Mouse (Mus musculus): ENCODE data around the gene Bmp5.

Bmp5 gene

GRCm38 (mm10) chr9:75840841-75841240 is 65.7 kb downstream of the Bmp5 start:
- DNase-seq = no peak

- DNase-seq = peak; percentile 82
Measured at GRCm38 (mm10) chr9:75846010-75846409, 70.8 kb downstream of the Bmp5 start.

GRCm38 (mm10) chr9:75850670-75851228 is 75.6 kb downstream of the Bmp5 start:
- no peak for DNase-seq

GRCm38 (mm10) chr9:75858161-75858560 is 83.0 kb downstream of the Bmp5 start:
- no peak for DNase-seq

- no peak for DNase-seq
Measured at GRCm38 (mm10) chr9:75858939-75859338, 83.8 kb downstream of the Bmp5 start.

GRCm38 (mm10) chr9:75870332-75871177 is 95.4 kb downstream of the Bmp5 start:
- DNase-seq = no peak

GRCm38 (mm10) chr9:75876333-75876732 is 101.2 kb downstream of the Bmp5 start:
- peak; percentile 11 for DNase-seq

GRCm38 (mm10) chr9:75883481-75884190 is 108.5 kb downstream of the Bmp5 start:
- DNase-seq = no peak

GRCm38 (mm10) chr9:75886801-75887544 is 111.8 kb downstream of the Bmp5 start:
- peak; percentile 33 for DNase-seq

- DNase-seq = no peak
Measured at GRCm38 (mm10) chr9:75896918-75897317, 121.8 kb downstream of the Bmp5 start.

GRCm38 (mm10) chr9:75898022-75898421 is 122.9 kb downstream of the Bmp5 start:
- DNase-seq = no peak

- DNase-seq = no peak
Measured at GRCm38 (mm10) chr9:75901219-75901618, 126.1 kb downstream of the Bmp5 start.

- DNase-seq = peak; percentile 41
Measured at GRCm38 (mm10) chr9:75905497-75905896, 130.3 kb downstream of the Bmp5 start.

GRCm38 (mm10) chr9:75910112-75910799 is 135.1 kb downstream of the Bmp5 start:
- DNase-seq = peak; percentile 67

- no peak for DNase-seq
Measured at GRCm38 (mm10) chr9:75911542-75911941, 136.4 kb downstream of the Bmp5 start.

- DNase-seq = no peak
Measured at GRCm38 (mm10) chr9:75916027-75916426, 140.9 kb downstream of the Bmp5 start.

GRCm38 (mm10) chr9:75927196-75927880 is 152.2 kb downstream of the Bmp5 start:
- peak; percentile 89 for DNase-seq

GRCm38 (mm10) chr9:75928068-75928467 is 152.9 kb downstream of the Bmp5 start:
- DNase-seq = no peak

GRCm38 (mm10) chr9:75944663-75945062 is 169.5 kb downstream of the Bmp5 start:
- DNase-seq = no peak
